Mouse (Mus musculus) neural tube, embryonic 11.5 days (tissue): Measurements from ENCODE around the gene Lrg1. TPM values are rescaled to one million over a fixed set of nuclear protein-coding genes. Genes with fewer than 3 reads are reported as not detected.
A peak's percentile ranks its signal among the peaks of the same experiment; 100 is the strongest.

Experiments used
- ATAC-seq: fragments of 200-750 bp; cut with Nextera tagmentation; 2 replicates; pipeline ENCODE4 v1.8.0; 2017; ENCODE audit warnings: moderate number of reproducible peaks, mild to moderate bottlenecking, moderate TSS enrichment, moderate library complexity; ENCODE audit not compliant: insufficient read depth, low FRiP score, low TSS enrichment
- DNase-seq: peaks from one replicate; pipeline ENCODE4 v3.0.0-alpha.2; 2015; ENCODE audit warnings: low spot score
- H3K27ac ChIP-seq: fragments of 300-500 bp; sonication (generic); 2 replicates; pipeline ENCODE4 v1.5.1; 2014; ENCODE audit warnings: low read depth, mild to moderate bottlenecking, low read length
- H3K27me3 ChIP-seq: fragments of 300-500 bp; sonication (generic); 2 replicates; pipeline ENCODE4 v1.6.1; 2014; ENCODE audit warnings: mild to moderate bottlenecking, low read length, mixed read lengths; ENCODE audit not compliant: control insufficient read depth, insufficient read depth
- H3K36me3 ChIP-seq: fragments of 300-500 bp; sonication (generic); 2 replicates; pipeline ENCODE4 v1.6.1; 2014; ENCODE audit warnings: mild to moderate bottlenecking, low read length, moderate library complexity, mixed read lengths; ENCODE audit not compliant: control insufficient read depth, insufficient read depth
- H3K4me1 ChIP-seq: fragments of 300-500 bp; sonication (generic); 2 replicates; pipeline ENCODE4 v1.6.1; 2014; ENCODE audit warnings: low read length, mixed read lengths; ENCODE audit not compliant: control insufficient read depth, insufficient read depth
- H3K4me2 ChIP-seq: fragments of 300-500 bp; sonication (generic); 2 replicates; pipeline ENCODE4 v1.6.1; 2014; ENCODE audit warnings: low read depth, mild to moderate bottlenecking, moderate library complexity
- H3K4me3 ChIP-seq: fragments of 300-500 bp; sonication (generic); 2 replicates; pipeline ENCODE4 v1.5.1; 2014; ENCODE audit warnings: low read depth, low read length
- H3K9ac ChIP-seq: fragments of 300-500 bp; sonication (generic); 2 replicates; pipeline ENCODE4 v1.6.1; 2014; ENCODE audit warnings: mild to moderate bottlenecking, low read length
- H3K9me3 ChIP-seq: fragments of 300-500 bp; sonication (generic); 2 replicates; pipeline ENCODE4 v1.6.1; 2016; ENCODE audit warnings: low read length; ENCODE audit not compliant: control insufficient read depth
- WGBS: fragments of 180-500 bp; shearing (Covaris S2); extraction: QIAGEN DNeasy Blood & Tissue Kit; methylation state at CpG from one replicate; pipeline ENCODE4 v1.1.7; 2014; 5-methylcytosine and 5-hydroxymethylcytosine counted together
- polyA plus RNA-seq: library from polyadenylated mRNA; unstranded; fragments of >200 nt; fragmentation: Nextera tagmentation; extraction: Ambion mirVana; gene quantifications from 2 replicates; pipeline ENCODE4 v1.2.1, GENCODE M21; 2014

The Lrg1 gene
- polyA plus RNA-seq, 1 experiment from 2014 or later: not detected

GRCm38 (mm10) chr17:56132661-56133060 is 10.9 kb upstream of the Lrg1 start:
- DNase-seq (peak; percentile 65), ATAC-seq (no peak)
- H3K36me3 ChIP-seq: no peaks in the 10 kb centered on the region
- H3K27ac ChIP-seq: no peak overlapping the region
- no peak overlapping the region for H3K4me2 ChIP-seq
- no peak overlapping the region for H3K4me3 ChIP-seq
- peaks cover 2% of the 10 kb centered on the region; the same call in 1 of the 2 replicates for H3K27me3 ChIP-seq
- no peak overlapping the region for H3K9ac ChIP-seq
- H3K9me3 ChIP-seq: no peaks in the 10 kb centered on the region
- peaks cover 8% of the 10 kb centered on the region; the same call in 1 of the 2 replicates for H3K4me1 ChIP-seq
- WGBS: 3% methylated on average over 14 of the region's 14 CpGs

DNA sequence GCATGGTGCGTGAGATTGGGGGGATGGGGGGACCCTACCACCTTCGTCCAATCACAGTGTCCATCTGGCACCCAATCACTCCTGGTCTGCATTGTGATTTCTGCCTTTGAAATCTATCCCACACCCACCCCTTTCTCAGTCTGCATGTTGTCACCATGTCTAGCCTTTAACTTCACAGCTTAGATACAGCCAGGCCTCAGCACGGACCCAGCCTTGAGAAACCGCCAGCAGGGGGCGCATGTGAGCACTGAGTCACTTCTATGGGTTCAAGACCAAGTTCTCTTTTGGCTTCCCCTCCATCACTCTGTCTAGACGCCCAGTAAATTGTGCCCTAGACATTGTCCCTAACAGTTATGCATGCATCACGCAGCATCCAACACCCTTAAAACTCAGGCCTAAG is 10.0 kb upstream of the Lrg1 start:
- no peak overlapping the region for H3K4me2 ChIP-seq

DNA sequence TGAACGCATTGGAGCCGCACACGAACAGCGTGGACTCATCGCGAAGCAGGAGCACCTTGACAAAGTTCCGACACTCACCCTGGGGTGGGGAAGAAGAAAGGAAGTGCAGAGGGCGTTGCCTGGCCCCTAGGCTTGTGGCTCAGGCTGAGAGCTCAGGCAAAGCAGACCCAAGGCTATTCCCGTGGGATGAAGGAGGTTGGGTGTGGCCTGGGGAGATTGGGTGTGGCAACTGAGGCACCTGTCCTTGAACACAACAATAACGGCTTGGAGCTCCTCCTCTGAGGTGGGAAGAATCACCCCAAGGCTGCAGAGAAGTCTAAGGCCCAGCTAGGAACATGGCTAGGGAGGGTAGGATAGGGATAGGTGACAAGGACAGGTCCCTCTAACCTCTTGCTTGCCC is 9.3 kb upstream of the Lrg1 start:
- no peaks in the 10 kb centered on the region; the same call in none of the 2 replicates for H3K36me3 ChIP-seq
- H3K4me3 ChIP-seq: no peak overlapping the region
- no peaks in the 10 kb centered on the region for H3K9me3 ChIP-seq
- H3K4me1 ChIP-seq: peaks cover 8% of the 10 kb centered on the region; the same call in 1 of the 2 replicates
- H3K27ac ChIP-seq: no peak overlapping the region
- no peaks in the 10 kb centered on the region; the same call in 1 of the 2 replicates for H3K27me3 ChIP-seq
- DNase-seq (no peak), ATAC-seq (no peak)
- H3K4me2 ChIP-seq: no peak overlapping the region
- 94% methylated on average over 10 of the region's 10 CpGs for WGBS
- H3K9ac ChIP-seq: no peak overlapping the region

More for the DNA sequence above, 10.0 kb upstream of the Lrg1 start:
- Histone ChIP-seq H3K9me3 (no peaks in the 10 kb centered on the region), H3K27ac (no peak overlapping the region), H3K4me3 (no peak overlapping the region), H3K4me1 (peaks cover 8% of the 10 kb centered on the region; the same call in 1 of the 2 replicates), H3K36me3 (no peaks in the 10 kb centered on the region; the same call in none of the 2 replicates), H3K9ac (no peak overlapping the region), H3K27me3 (no peaks in the 10 kb centered on the region; the same call in 1 of the 2 replicates)
- DNase-seq (peak; percentile 59), ATAC-seq (no peak)
- WGBS: 42% methylated on average over 7 of the region's 7 CpGs

- H3K4me3 ChIP-seq: no peak overlapping the region
- ATAC-seq (no peak), DNase-seq (no peak)
- H3K36me3 ChIP-seq: no peaks in the 10 kb centered on the region; the same call in none of the 2 replicates
- no peaks in the 10 kb centered on the region for H3K4me1 ChIP-seq
- no peak overlapping the region for H3K27ac ChIP-seq
- WGBS: 91% methylated on average over 15 of the region's 15 CpGs
- no peaks in the 10 kb centered on the region for H3K9me3 ChIP-seq
- H3K4me2 ChIP-seq: no peak overlapping the region
- H3K9ac ChIP-seq: no peak overlapping the region
- peaks cover 22% of the 10 kb centered on the region for H3K27me3 ChIP-seq
Measured at GRCm38 (mm10) chr17:56128246-56128645, 6.4 kb upstream of the Lrg1 start.

DNA sequence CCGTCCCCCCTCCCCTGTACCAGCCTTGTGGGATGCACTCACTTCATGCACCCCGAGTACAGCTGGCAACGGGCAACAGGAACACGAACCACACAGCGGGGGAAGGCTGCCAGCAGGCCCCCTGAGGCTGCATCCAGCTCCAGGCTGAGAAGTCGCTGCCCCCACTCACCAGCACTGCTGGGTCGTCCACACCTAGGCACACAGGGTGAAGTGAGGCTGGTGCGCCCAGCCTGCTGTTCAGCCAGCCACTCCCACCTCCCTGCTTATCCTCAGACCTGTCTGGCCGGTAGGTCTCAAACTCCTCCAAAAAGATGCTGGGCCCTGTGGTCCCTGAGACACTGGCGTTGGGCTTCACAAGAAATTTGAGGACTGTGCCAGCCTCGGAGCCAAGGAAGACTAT is 4.4 kb upstream of the Lrg1 start:
- WGBS: 74% methylated on average over 11 of the region's 11 CpGs
- no peak overlapping the region for H3K27ac ChIP-seq
- H3K4me2 ChIP-seq: no peak overlapping the region
- no peak overlapping the region for H3K9ac ChIP-seq
- H3K27me3 ChIP-seq: peaks cover 37% of the 10 kb centered on the region
- no peak for ATAC-seq
- H3K9me3 ChIP-seq: peaks cover 10% of the 10 kb centered on the region
- H3K4me1 ChIP-seq: no peaks in the 10 kb centered on the region
- H3K4me3 ChIP-seq: no peak overlapping the region
- H3K36me3 ChIP-seq: no peaks in the 10 kb centered on the region; the same call in none of the 2 replicates
- DNase-seq: no peak

DNA sequence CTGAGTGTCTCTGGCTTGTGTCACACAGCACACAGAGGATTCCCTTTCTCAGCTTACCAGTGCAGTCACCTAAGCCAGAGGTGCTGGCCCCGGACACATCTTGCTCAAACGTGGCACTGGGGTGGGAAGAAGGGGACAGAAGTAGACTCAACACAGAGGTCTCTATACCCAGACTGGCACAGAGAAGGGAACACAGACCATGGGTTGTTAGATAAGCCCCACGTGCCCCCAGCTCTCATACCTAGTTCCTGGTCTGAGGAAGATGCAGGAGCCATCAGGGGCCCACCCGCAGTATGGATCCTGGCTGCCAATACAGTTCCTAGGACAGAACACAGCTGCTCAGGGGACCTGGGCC is 3.5 kb upstream of the Lrg1 start:
- 85% methylated on average over 4 of the region's 4 CpGs for WGBS
- Histone ChIP-seq H3K4me1 (0 out of 2 replicates have a peak, but pooled peaks cover 2% of the 10 kb centered on the region), H3K4me3 (no peak overlapping the region), H3K4me2 (no peak overlapping the region), H3K27ac (no peak overlapping the region), H3K36me3 (no peaks in the 10 kb centered on the region; the same call in none of the 2 replicates), H3K27me3 (peaks cover 46% of the 10 kb centered on the region), H3K9me3 (peaks cover 10% of the 10 kb centered on the region), H3K9ac (no peak overlapping the region)
- ATAC-seq (no peak), DNase-seq (no peak)

GRCm38 (mm10) chr17:56124377-56125275 is 2.8 kb upstream of the Lrg1 start:
- Histone ChIP-seq H3K9me3 (peaks cover 10% of the 10 kb centered on the region), H3K27me3 (peaks cover 53% of the 10 kb centered on the region), H3K9ac (peak overlapping the region; percentile 39), H3K27ac (no peak overlapping the region), H3K4me1 (0 out of 2 replicates have a peak, but pooled peaks cover 2% of the 10 kb centered on the region), H3K4me2 (peak overlapping the region; percentile 54), H3K4me3 (peak overlapping the region; percentile 31), H3K36me3 (no peaks in the 10 kb centered on the region; the same call in none of the 2 replicates)
- ATAC-seq: peak; percentile 20; the same call in 1 of the 2 replicates
- peak; percentile 68 for DNase-seq
- WGBS: 9% methylated on average over 32 of the region's 59 CpGs

GRCm38 (mm10) chr17:56123681-56124340 is 2.0 kb upstream of the Lrg1 start:
- H3K9ac ChIP-seq: peak overlapping the region; percentile 39
- no peaks in the 10 kb centered on the region; the same call in none of the 2 replicates for H3K36me3 ChIP-seq
- H3K27me3 ChIP-seq: peaks cover 59% of the 10 kb centered on the region
- DNase-seq (no peak), ATAC-seq (no peak)
- H3K4me3 ChIP-seq: peak overlapping the region; percentile 31
- H3K27ac ChIP-seq: no peak overlapping the region
- peak overlapping the region; percentile 54 for H3K4me2 ChIP-seq
- H3K9me3 ChIP-seq: peaks cover 10% of the 10 kb centered on the region
- H3K4me1 ChIP-seq: 0 out of 2 replicates have a peak, but pooled peaks cover 2% of the 10 kb centered on the region
- WGBS: 46% methylated on average over 41 of the region's 59 CpGs
